Mouse (Mus musculus): ENCODE measurements around the gene Atg4d. TPM values are rescaled to one million over a fixed set of nuclear protein-coding genes. Genes with fewer than 3 reads are reported as not detected.

The Atg4d gene
- total RNA-seq, 1 experiment from 2014 or later = 14.8 TPM

Other genes starting within 250 kb of the Atg4d start
- gene Icam1, start 249.3 kb upstream of the Atg4d start, total RNA-seq (2017) = 9.1 and 14.8 TPM in 2 replicates
- 11.5 and 28.9 TPM in 2 replicates for gene Icam4, start 235.9 kb upstream of the Atg4d start, total RNA-seq (2017)
- gene Icam5, start 233.2 kb upstream of the Atg4d start, total RNA-seq (2017) = not detected in 2 replicates
- gene Zglp1, start 198.2 kb upstream of the Atg4d start, total RNA-seq (2017) = 1.7 TPM in 1 of 2 replicates, not detected in the other
- not detected in 2 replicates for gene Gm49373, start 192.2 kb upstream of the Atg4d start, total RNA-seq (2017)
- 48.3 and 54.3 TPM in 2 replicates for gene Fdx1l, start 191.7 kb upstream of the Atg4d start, total RNA-seq (2017)
- 4.4 and 8.4 TPM in 2 replicates for gene Gm38431, start 173.3 kb upstream of the Atg4d start, total RNA-seq (2017)
- 30.2 and 38.9 TPM in 2 replicates for gene Raver1, start 173.3 kb upstream of the Atg4d start, total RNA-seq (2017)
- 11.8 and 13.8 TPM in 2 replicates for gene Tyk2, start 134.1 kb upstream of the Atg4d start, total RNA-seq (2017)
- gene Cdc37, start 115.3 kb upstream of the Atg4d start, total RNA-seq (2017) = 348 and 349 TPM in 2 replicates
- gene Pde4a, start 99.6 kb upstream of the Atg4d start, total RNA-seq (2017) = 5.4 and 10.9 TPM in 2 replicates
- 35.4 and 38.3 TPM in 2 replicates for gene Keap1, start 25.9 kb upstream of the Atg4d start, total RNA-seq (2017)
- 0.09 TPM in 1 of 2 replicates, not detected in the other for gene S1pr5, start 16.9 kb upstream of the Atg4d start, total RNA-seq (2017)
- gene Kri1, start 22.7 kb downstream of the Atg4d start, total RNA-seq (2017) = 55.2 and 64.0 TPM in 2 replicates
- 8.4 and 25.3 TPM in 2 replicates for gene Cdkn2d, start 26.1 kb downstream of the Atg4d start, total RNA-seq (2017)
- gene Ap1m2, start 47.0 kb downstream of the Atg4d start, total RNA-seq (2017) = 0.37 and 2.5 TPM in 2 replicates
- 76.6 and 80.6 TPM in 2 replicates for gene Slc44a2, start 55.4 kb downstream of the Atg4d start, total RNA-seq (2017)
- gene Ilf3, start 102.6 kb downstream of the Atg4d start, total RNA-seq (2017) = 73.7 and 95.9 TPM in 2 replicates
- 22.5 and 25.5 TPM in 2 replicates for gene Qtrt1, start 146.5 kb downstream of the Atg4d start, total RNA-seq (2017)
- gene Dnm2, start 159.6 kb downstream of the Atg4d start, total RNA-seq (2017) = 53.9 and 65.9 TPM in 2 replicates
- 13.8 and 17.1 TPM in 2 replicates for gene Tmed1, start 245.0 kb downstream of the Atg4d start, total RNA-seq (2017)

Measured in common myeloid progenitor, adult 5-6 weeks (primary cell).